Mouse (Mus musculus): Measurements from ENCODE around the gene Acsl5.

DNA sequence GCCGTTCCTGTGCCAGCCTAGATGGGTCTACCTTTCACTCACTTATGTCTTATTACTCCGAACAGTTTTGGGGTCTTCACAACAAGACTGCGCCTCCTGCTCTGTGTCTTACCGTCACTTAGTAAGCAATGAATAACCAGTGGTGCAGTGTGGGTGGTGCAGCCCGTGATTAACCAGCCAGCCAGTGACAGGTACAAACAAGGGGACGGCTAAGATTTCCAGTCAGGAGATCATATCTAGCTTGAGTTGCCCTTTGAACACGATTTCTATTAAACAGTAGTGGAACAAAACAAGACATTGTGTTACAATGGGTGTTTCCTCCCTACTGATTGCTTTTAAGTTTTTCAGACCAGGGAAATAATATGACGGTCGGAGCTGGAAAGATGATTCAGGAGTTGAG is 91.5 kb downstream of the Acsl5 start:
- TF ChIP-seq CTCF (IDR thresholded peaks at IDR 0.05): no peak
- TF ChIP-seq EP300 (IDR thresholded peaks at IDR 0.05): no peak
